Mouse (Mus musculus) fat pad, adult 2 months (tissue): ENCODE results near the gene Senp3.
"Not testable (repeated sequence)": the region's sequence is repeated elsewhere in the genome, so short reads cannot be mapped to it uniquely, and the experiment has no call there.

ENCODE experiments used
- DNase-seq: peaks from one replicate; pipeline ENCODE4 v3.0.0-alpha.2; 2011; ENCODE audit warnings: low read depth, low spot score; ENCODE audit errors: extremely low read depth

Senp3 gene

DNA sequence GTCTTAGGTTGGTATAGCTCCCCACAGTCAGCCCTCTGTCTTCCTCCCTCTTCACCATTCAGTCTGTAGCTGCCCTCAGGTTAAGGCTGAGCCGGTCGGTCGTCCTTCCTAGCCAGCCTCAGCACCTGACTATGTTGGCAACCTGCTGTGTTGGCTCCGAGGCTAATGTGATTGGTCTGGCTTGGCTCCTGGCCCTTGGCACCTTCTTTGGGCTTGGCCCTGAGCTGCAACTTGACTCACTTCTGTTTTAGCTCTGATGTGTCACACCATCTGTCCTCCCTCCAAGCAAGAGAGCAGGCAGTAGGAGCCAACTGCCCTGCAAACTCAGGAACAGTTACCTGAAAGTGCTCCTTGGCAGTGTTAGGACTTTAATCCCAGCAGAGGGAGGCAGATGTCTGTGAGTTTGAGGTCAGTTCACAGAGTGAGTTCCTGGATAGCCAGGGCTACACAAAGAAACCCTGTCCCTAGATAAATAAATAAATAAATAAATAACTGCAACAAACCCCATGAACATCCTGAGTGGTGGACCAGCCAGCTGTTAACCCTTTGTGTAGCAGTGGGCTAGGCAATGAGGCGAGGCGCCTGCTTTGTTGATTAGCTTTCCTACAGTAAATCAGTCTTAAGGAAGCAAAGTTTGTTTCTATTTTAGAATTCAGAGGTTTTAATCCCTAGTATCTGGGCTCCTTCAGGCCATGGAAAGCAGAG lies 25.0 kb upstream of the Senp3 start:
- DNase-seq = peak; percentile 96

DNA sequence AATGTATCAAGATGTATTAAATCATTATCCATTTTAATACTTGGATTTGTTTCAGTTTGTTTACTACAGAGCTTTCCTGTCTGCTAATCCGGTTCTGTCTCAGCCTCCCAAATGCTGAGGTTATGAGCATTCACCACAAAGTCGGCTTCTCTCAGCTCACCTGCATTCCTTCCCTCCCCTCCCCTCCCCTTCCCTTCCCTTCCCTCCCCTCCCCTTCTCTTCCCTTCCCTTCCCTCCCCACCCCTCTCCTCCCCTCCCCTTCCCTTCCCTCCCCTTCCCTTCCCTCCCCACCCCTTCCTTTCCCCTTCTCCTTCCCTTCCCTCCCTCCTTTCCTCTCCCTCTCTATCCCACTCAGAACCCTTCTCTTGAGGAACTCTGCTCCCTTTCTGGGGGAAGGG lies 22.7 kb upstream of the Senp3 start:
- no peak for DNase-seq

DNA sequence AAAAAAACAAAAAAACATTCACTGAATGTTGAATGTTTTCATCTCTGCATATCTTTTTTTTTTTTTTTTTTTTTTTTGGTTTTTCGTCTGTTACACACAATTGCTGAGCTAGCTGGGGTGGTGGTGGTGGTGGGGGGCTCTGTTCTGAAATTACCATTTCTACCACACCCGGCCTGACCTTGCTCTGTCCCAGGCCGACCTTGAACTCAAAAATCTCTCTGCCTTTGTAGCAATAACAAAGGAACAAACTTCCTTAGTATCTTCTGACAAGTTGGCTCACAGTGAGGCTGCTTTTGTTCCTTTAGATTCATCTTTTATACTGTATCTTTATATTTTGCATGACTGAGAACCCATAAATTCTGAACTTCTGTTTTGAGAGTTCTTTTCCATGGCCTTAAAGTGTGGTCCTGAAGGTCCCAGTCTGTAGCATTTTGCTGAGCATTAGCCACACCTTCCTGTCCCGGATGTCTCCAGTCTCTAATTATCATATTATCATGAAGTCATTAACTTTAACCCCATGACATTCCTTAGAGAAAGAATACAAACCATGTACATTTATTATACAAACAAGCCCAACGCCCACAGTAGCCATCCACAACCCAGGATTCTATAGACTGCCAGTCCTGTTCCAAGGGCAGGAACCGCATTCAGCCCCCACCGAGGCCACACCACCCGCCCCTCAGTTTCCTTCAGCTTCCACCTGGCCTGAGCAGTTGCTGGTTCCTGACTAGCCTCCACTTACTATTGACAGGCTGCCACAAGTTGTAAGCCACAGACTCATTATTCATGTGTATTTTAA lies 22.1 kb upstream of the Senp3 start:
- no peak for DNase-seq

DNA sequence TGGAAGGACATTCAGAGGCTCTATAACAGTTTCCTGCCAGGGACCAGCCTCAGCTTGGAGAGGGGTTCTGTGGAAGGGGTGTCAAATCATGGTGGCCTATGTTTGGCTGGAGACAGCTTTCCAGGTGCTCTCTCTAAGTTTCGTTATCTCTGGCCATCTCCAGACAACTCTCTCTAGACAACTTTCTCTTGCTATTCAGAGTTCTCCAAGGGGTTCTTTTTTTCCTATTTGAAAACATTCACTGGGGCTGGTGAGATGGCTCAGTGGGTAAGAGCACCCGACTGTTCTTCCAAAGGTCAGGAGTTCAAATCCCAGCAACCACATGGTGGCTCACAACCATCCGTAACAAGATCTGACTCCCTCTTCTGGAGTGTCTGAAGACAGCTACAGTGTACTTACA lies 21.5 kb upstream of the Senp3 start:
- not testable (repeated sequence) for DNase-seq

DNA sequence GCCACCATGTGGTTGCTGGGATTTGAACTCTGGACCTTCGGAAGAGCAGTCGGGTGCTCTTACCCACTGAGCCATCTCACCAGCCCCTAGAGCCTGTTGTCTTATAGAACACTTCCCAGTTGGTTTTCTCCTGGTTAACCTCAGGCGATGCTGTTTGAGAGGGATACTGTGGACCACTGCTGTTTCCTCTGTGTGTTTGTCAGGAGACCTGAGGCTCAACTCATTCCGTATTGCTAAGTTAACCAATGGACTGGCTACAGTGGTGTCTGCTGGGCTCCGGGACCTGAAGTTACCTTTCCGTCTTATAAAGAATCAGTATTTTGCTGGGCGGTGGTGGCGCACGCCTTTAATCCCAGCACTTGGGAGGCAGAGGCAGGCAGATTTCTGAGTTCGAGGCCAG lies 21.0 kb upstream of the Senp3 start:
- DNase-seq = not testable (repeated sequence)

DNA sequence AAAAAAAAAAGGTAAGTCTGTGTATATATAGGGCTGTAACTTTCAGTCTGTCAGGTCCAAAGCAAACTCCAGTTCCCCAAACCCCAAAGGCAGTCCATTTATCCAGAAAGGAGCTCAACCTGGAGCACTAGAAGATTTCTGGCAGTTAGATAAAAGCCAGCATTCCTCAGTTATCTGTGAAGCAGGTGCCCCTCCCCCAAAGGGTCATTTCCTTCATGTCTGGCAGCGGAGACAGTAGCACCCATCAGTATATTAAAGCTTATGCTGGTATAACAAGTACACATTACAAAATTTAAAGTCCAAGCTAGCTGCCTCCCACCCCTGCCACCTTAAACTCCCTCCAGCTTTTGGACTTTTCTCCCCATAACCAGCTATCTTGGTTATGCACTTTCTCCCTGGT lies 17.7 kb upstream of the Senp3 start:
- no peak for DNase-seq

DNA sequence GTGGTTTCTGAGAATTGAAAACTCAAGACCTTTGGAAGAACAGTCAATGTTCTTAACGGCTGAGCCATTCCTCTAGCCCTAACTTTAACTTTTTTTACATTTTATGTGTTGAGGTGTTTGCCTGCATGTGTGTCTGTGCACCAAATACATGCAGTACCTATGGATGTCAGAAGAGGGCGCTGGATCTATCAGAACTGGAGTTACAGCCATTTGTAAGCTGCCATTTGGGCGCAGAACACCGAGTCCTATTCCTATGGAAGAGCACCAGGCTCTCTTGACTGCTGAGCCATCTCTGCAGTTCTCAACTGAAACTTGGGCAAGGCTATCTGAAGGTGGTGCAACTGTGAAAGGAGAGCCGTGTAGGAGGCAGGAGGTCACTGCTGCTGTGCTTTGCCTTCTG lies 16.7 kb upstream of the Senp3 start:
- no peak for DNase-seq

DNA sequence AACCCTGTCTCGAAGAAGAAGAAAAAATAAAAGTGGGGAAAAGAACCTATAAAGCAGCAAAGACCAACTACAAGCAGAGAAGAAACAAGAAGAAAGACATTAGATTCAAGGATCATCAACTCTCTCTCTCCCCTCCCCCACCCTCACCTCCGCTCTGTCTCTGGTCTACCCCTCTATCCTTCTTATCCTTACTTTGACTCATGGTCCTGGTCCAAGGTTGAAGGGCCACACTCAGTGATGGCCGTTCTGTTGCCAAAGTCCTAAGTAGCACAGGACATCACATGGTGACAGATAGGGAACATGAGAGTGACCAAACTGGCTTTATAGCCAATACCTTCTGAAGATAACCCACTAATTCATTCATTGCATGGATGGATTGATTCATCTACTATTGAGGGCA lies 15.5 kb upstream of the Senp3 start:
- no peak for DNase-seq

DNA sequence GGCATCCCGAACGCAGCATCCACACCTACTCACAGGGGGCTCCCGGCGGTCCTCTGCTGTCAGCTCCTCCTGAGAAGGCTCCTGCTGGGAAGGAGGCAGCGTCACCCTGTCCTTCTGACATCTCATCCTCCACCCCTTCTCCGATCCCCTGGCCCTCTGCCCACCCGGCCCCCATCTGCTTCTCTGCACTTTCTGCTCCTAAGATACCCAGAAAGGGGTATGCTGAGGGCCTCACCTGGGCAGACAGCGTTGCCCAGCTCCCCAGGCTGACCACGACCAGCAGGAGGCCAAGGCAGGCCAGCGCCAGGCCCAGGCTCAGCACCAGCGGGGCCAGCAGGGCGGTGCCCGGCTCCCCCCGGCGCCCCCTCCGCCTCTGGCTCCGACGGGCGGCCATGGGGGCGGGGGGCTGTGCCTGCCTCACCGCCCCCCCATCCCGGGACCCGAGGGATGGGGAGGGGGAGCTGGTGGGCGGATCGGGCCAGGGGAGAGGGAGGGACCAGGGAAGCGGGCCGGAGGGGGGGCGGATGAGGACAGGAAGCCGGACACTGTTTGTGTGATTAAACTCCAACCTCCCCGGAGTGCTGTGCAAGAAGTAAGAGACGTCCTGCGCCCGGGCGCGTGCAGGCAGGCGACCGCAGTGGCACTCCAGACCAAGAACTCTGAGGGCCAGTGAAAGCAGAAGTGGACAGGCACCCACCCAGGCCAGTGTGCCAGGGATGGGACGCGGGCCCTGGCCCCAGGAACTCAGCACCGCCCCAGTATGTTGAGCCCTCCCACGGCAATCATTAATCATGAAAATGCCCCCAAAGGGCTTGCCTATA lies 13.7 kb upstream of the Senp3 start, which contains the start of the genes Tnfsf12 and Tnfsfm13:
Tnfsf12 (minus strand) TSS at position 489 of the 821 bp plus-strand sequence.
Tnfsfm13 (minus strand) TSS at position 738 of the 821 bp plus-strand sequence.
- no peak for DNase-seq

DNA sequence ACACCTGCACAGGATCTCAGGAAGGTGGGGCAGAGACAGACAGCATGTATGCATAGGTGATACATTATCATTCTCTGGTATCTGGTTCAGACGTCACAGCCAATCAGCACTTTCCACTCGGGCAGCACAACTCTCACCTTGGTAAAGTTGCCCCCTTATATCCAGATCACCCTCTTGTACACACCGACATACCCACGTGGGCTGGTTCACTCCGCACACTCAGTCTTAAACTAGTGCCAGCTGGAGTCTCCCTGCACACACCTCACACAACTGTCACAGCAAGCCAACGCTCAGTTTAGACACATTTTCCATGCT lies 13.1 kb upstream of the Senp3 start:
- DNase-seq = no peak

DNA sequence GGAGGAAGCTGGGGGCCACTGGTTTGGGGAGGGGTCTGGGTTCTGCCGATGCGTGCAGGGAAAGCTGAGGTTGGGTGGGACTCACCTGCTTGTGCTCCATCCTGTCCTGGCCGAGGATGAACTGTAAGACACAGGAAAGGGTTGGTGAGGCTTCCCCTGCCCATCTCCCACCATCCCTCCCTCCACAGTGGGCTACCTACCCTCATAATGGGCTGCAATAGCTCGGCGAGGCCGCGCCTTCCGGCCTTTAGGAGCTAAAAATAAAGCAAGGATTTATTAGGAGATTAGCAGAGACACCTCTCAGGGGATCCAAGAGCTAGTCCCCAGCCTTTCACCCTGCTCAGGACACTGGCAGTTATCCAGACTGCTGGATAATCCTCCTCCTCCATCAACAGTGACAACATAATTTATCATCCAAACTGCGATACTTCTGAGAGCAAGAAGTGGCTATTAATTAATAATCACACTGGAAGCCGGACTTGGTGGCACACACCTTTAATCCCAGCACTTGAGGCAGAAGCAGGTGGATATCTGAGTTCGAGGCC lies 11.6 kb upstream of the Senp3 start:
- no peak for DNase-seq

DNA sequence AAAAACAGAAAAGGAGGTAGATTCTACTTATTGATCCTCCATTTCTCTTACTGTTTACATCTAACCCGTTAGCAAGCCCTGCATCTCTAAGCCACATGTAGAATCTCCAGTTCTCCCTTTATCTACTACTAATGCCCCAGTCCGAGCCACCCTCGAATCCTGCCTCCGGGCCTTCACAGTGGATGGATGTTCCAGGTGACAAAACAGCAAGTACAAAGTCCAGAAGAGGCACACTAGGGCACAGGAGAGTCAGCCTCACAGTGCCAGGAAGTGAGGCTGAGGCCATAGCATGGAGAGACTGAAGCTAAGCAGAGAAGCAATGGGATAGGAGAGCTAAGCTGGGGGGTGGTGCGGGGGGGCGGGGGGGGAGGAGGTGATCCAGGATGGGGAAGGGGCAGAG lies 11.0 kb upstream of the Senp3 start:
- no peak for DNase-seq

DNA sequence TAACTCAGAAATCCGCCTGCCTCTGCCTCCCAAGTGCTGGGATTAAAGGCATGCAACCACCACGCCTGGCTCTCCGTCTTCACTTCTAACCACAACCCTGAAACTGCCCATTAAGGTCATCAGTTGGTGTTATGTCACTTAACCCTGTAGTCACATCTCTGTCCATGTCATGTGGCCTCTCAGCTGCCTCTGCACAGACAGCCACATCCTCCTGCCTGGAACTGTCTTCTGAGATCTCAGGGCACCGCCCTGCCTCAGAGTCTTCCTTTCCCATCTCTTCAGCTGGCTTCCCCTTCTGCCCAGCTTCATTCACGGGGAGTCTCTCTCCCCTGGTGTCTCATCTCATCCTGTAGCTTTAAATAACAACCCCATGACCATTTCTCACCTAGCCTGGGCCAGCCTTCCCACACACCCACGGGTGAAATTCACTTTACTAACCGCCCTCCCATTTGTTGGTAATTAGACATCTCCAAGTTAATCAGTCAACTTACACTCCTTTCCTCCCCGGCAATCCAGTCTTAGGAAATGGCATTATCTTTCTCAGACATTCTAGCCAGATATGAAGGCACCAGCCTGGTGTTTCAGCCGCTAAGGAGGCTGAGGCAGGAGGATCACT lies 10.4 kb upstream of the Senp3 start:
- no peak for DNase-seq

DNA sequence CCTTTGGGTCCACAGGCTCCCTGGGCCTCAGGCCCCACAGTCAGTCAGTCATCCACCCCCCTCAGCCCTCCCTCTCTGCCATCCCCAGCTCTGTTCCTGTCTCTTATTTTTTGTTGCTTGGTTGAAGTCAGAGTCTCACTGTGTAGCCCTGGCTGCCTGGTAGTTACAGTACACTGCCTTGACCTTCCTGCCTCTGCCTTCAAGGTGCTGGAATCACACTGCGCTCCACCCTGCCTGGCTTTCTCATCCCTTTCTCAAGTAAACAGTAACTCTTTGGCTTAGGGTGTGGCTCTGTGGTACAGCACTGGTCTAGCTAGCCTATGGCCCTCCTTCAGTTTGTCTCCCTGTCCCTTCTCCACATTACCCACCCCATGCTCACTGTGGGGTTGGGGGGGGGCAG lies 8.0 kb upstream of the Senp3 start:
- DNase-seq = no peak

DNA sequence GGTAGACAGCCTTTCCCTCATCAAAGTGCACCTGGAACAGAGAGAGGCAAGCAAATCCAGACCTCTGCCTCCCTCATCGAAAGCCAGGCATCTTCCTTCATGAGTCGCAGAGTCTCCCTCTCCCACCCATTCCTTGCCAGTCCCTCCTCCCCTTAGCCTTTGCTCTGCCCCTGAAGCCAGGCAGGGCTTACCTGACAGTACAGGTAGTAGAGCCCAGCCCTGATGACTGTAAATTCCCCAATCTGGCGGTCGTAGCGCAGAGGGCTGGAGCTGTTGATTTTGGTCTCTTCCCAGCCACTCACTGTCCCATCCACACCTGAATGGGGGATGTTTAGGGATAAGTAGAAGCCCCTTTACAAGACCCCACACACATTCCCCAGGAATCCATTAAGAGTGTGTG lies 5.2 kb upstream of the Senp3 start:
- no peak for DNase-seq

DNA sequence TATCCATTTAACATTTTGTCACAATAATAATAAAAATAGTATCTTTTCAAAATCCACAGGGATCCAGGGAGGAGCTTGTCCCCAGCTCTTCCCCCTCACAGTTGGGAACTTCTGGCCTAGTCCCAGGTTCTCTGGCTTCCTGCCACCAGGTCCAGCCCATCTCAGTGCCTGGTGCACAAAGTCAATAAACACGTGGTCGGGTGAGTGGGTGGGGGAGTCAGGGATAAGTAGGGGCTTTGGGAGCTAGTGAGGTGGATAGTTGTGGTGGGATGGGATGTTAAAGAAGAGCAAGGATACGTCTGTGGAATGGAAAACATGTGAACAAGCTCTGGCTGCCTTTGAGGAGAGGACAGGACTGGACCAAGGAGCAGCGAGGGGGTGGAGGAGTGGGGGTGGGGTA lies 4.5 kb upstream of the Senp3 start:
- DNase-seq = no peak

DNA sequence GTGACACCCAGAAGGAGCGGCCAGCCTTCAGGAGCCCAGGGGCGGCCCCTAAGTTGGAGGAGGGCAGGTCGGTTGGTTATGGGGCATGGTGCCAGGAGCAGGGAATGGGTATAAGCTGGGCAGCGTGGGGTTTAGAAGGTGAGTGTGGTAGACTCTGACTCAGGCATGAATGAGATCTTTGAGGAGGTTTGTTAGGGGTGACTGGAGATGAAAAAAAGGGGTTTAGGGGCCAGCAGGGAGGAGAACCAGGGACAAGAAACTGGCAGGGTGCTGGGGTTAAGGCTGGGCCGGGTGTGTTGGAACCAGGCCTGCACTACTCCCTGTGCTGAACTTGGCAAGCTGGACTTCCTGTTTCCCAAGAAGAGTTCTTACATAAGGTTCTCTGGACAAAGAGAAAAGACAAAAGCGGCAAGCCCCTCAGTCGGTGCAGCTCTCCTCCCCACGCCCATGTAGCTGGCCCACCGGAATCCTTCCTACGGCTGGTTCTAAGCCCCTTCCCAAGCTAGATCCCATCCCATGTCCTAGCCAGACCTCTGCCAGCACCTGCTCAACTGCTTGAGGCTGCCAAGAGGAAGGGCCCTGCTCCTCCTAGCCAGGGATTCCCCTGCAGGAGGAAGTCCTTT lies 3.8 kb upstream of the Senp3 start, which contains the start of gene Tnfsf13:
Tnfsf13 (minus strand) TSS at position 259 of the 623 bp plus-strand sequence.
- no peak for DNase-seq

DNA sequence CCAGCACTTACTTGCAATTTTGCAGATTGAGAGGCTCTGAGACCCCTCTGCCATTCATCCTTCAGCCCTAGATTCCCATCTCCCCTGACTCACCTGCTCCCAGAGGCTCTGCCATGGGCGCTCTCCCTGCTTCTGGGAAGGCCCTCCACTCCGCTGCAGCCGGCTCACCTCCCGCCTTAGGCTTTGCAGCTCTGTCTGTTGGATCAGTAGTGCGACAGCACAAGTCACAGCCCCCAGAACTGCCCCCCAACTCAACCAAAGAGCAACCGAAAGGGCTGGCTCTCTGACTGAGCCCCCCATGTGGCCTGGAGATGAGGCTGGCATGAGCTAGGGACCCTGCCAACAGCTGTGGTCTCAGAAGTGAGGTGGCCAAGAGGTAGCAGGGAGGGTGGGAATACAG lies 3.1 kb upstream of the Senp3 start:
- DNase-seq = no peak

DNA sequence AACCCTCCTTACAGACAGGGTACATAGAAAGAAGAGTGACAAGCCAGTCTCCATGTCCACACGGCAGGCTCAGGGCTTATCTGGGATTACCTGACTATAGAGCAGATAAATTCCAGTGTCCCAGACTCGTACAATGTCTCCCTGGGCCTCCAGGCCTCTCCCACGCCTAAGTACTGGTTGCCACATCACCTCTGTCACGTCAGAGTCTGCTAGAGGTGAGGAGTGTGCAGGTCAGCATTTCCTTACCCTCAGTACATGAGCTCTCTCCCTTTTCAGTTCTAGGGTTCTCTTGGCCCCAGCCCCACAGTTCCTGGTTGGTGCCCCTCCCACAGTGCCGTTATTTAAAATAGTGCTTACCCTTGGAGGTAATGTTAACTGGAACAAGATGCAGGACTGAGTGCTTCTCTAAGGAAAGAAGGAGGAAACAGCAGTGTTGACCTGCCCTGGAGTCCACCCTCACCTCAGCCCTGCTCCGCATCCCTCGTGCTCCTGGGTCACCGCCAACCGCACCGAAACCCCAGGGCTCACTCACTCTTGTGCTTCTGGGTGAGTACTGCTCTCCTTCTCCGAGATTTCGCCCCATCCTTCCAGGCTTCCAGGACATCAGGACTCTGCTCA lies 2.4 kb upstream of the Senp3 start:
- no peak for DNase-seq

DNA sequence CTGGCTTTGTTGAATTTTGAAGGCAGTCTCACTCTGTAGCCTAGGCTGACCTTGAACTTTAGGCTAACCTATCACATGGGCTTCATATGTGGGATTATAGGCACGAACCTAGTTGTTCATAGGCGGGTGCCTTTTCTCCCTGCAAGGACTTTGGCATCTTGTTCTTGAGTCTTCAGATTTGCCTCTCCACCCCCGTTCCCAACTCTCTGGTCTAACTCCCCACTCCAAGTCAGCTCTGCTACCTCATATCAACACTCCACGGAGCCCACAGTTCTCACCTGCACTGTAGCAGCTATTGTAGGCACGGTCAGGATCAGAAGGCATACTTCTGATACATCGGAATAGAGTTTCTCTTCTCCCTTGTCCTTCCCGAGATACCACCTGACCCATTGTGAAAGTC lies 1.7 kb upstream of the Senp3 start:
- DNase-seq = no peak
